Mouse (Mus musculus) cerebellum, adult 8-10 months (tissue): ENCODE data around the gene Gm5134.

Experiments
- DNase-seq: peaks from one replicate; pipeline ENCODE4 v3.0.0; 2022

Gene Gm5134

GRCm38 (mm10) chr10:75954381-75954811 is at the start of gene Gm5134:
Gm5134 (plus strand) TSS chr10:75954514.
- no peak for DNase-seq

DNA sequence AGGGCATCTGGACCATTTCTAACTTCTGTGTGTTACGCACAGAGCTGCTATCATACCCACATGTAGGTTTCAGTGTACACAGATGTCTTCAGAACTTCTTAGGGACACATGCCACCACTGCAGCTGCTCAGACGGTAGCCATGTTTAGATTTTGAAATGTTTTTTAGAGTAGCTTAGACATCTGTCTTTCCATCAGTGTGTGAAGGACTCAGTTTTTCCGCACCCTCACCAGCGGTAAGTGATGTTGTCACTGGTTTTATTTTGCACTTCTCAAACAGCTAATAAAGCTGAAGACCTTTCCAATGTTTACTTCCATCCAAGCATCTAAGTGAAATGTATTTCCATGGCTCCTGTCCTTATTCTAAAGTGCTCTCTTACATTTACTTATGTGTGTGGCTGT is 47.4 kb upstream of the Gm5134 start:
- no peak for DNase-seq

- no peak for DNase-seq
These were observed 43.6 kb upstream of the Gm5134 start for GRCm38 (mm10) chr10:75910698-75911097.

GRCm38 (mm10) chr10:75913013-75913589 is 41.2 kb upstream of the Gm5134 start:
- DNase-seq, result no peak

DNA sequence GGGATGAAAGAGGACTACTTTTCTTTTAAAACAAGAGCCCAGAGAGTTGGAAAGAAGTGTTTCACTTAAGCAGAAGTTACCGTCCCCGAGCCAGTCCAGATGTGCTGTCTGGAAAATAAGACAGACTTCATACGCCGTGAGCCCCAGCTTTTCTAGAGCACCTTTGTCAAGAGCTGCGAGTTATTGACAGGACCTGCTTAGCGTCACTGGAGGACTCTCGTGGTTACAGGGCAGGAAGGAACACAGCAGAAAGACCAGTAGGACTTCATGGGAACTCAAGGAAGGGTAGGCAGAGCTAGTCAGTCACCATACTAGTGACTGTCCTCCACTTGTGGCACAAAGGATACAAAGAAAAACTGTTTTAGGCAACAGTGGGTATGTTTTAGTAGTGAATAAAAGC is 38.8 kb upstream of the Gm5134 start:
- no peak for DNase-seq

GRCm38 (mm10) chr10:75916840-75917239 is 37.5 kb upstream of the Gm5134 start:
- no peak for DNase-seq

DNA sequence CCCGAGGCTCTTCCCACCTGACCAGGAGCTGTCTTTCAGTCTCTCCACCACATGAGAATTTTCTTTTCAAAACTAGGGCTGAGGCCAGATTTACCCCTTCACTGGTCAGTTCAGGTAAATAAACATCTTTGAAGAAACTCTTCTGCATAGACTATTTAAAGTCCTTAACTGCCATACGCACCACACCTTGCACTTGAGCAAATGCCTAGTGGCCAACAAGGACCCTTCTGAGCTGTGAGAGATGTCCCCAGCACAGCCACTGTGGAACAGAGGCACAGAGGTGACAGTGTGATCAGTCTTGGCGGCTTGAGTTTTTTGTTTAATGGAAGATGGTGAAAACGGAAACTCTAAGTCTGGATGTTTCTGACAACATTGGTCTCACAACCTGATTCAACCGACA is 35.3 kb upstream of the Gm5134 start:
- DNase-seq, result no peak

GRCm38 (mm10) chr10:75921026-75921725 is 33.1 kb upstream of the Gm5134 start, which contains the start of gene Smarcb1:
Smarcb1 (minus strand) TSS chr10:75921617.
- peak; percentile 95 for DNase-seq

GRCm38 (mm10) chr10:75921726-75922560 is 32.4 kb upstream of the Gm5134 start:
- DNase-seq, result no peak

DNA sequence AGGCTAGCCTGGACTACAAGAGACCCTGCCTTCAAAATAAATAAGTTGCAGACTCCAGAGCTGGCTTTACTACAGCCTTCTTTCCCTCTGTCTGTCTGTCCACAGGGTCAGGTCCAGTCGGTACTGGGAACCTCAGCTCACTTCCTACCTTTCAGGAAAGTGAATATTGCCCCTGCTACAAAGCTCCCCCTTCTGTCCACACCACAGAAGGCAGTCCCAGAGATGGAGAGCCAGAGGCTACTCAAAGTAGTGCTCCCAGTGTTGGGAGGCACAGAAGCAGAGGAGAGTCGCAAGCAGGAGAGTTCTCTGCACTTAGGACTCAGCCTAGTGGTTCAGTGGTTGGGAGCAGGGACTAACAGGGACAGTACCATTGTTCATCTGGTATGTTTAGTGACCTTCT is 30.0 kb upstream of the Gm5134 start:
- DNase-seq, result no peak

- DNase-seq, result no peak
These were observed 27.9 kb upstream of the Gm5134 start for GRCm38 (mm10) chr10:75926396-75926795.

DNA sequence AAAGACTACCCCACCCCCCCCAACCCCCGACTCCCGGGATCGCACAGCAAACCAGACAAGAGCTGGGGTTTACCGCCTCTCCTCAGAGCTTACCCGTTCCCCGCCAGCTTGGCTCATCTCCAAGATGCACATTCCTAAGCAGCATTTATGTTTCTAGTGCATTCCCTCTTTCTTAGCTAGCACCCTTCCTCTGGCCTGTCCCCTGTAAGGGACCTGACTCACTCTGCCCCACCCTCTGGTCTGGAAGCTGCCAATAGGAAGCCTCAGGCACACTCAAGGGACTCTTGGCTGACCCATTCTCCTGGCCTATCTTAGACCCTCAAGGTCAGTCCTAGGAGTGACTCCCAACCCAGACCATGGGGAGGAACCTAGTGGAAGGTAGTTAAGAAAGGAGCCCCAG is 24.0 kb upstream of the Gm5134 start:
- no peak for DNase-seq

DNA sequence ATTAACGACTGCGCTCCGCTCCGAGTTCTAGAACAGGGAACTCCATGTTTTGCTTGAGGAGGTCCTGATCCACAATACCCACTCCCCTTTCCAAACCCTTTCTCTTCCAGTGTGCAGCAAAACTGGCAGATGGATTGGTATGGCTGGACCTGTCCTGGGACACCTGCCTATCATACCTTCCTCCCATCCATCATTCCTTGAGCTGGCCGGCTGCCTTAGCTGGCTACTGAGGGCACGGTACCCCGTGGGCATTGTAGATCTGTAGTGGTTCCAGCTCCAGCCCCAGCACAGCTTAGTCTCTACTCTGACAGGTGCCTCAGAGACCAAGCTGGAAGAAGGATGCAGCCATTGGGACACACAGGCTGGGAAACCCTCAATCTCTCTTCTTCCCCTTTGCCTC is 23.0 kb upstream of the Gm5134 start:
- DNase-seq, result no peak

- DNase-seq, result no peak
These were observed 22.1 kb upstream of the Gm5134 start for GRCm38 (mm10) chr10:75932081-75932678.

DNA sequence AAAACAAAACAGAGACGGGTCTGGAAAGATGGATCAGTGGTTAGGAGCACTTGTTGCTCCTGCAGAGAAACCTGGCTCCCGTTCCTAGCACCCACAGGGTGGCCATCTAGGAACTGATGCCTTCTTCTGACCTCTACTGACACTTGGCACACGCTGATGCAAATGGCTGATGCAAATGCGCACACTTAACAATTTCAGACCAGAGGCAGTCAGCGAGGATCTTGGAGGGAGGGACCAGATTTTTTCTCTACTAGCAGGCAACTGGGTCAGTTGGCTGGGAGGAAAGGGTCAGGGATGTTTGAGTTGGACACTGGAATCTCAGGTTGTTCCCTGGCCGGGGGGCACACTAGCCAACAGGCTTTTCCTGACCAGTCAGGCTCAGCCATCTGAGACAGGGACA is 21.4 kb upstream of the Gm5134 start, which contains the start of gene Chchd10:
TSS of gene Chchd10 (plus strand) at position 240 of the 400 bp plus-strand sequence.
- DNase-seq, result no peak

DNA sequence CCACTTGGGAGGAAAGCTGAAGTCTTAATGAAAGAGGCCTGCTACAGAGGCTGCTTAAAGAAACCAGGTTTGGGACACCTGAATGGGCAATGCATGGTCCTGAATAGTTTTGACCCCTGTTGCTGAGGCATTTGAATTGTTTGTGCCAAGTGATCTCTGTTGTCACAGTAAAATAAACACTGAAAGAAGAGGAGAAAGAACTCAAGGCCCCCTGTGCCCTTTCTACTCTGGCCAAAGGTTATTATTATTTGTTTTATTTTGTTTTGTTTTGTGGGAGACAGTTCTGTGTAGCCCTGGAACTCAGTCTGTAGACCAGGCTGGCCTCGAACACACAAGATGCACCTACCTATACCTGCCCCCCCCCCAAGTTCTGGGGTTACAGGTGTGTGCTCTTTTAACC is 19.3 kb upstream of the Gm5134 start:
- no peak for DNase-seq

DNA sequence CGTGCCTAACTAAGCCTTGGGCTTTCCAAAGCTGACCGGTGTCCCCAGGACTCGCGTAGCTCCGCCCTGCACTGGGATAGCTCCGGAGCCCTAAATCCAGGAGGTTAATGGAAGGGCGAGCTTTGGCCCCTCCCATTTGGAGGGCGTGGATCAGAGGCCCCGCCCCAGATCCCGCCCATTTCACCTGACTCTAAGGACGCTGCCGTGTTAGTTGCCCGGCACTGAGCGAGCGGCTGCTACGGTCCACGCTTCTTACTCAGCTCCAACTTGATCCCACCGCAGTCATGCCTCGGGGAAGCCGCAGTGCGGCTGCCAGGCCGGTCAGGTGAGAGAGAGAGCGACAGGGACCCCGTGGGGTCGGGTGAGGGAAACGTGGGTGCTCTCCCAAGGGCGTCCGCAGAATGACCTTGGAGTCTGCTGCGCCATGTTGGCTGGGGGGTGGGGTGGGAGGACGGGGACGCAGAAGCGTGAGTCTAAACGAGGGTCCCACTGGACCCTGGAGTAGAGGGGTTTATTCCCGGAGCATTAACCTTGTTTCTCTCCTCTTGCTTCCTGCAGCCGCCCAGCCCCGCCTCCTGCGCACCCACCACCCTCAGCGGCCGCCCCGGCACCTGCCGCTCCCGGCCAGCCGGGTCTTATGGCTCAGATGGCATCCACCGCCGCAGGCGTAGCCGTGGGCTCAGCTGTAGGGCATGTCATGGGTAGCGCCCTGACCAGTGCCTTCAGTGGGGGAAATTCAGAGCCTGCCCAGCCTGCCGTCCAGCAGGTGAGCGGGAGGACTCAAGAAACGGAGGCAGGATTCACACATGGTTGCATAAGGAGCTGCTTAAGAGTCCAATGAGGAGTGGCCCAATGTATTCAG is 18.4 kb upstream of the Gm5134 start, which contains the start of gene Mmp11:
TSS of gene Mmp11 (minus strand) at position 817 of the 862 bp plus-strand sequence.
- peak; percentile 84 for DNase-seq

- no peak for DNase-seq
These were observed 17.2 kb upstream of the Gm5134 start for GRCm38 (mm10) chr10:75936909-75937667.

- DNase-seq, result no peak
These were observed 16.3 kb upstream of the Gm5134 start for GRCm38 (mm10) chr10:75937851-75938643.

DNA sequence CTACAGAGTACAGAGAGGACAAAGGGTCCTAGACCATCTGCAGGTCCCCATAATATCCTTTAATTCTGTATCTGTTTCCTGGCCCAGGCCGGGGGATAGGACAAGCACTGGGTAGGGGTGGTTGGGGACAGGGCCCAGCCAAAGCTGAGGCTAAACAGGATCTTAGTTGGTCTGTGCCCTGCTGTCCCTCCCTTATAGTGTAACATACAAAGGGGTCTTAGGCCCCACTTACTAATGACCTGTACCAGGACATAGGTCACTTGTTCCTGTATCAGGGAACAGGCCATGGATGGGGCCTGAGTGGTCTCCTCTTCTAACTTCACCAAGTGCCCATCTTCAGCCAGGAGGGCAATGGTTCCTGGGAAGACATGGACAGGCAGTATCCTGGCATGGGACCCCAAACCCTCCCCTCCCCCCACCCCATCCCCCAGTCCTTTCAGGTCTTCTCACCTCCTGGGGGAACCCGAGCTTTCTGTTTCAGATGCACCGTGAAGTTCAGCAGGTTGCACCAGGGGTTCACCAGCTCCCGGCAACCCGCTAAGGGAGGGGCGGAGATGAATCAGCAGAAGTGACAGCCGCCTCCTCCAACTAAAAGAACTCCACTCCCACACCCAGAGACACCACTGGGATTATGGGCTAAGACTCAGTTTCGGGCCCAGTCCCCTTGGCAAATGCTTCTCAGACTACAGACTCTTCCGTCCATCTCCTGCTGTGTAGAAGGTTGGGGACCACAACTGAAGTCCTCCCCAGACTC is 14.7 kb upstream of the Gm5134 start:
- DNase-seq, result no peak
